Mouse (Mus musculus): ENCODE measurements around the gene Nemp2. TPM values are rescaled to one million over a fixed set of nuclear protein-coding genes. Genes with fewer than 3 reads are reported as not detected.

Nemp2 gene
- total and polyA plus RNA-seq, 3 experiments = 2.8 to 4.6 TPM; not detected in 1

GRCm38 (mm10) chr1:52648153-52649027, 17.9 kb downstream of the Nemp2 start:
- H3K4me1 ChIP-seq (ENCODE audit: control insufficient read depth in 1 of 2, insufficient read depth in 2 of 2, low read length in 2 of 2) = peaks cover 3 to 5% of the 10 kb centered on the region in 2 experiments; a peak in 3 of 4 replicates
- H3K79me2 ChIP-seq (ENCODE audit: control insufficient read depth, insufficient read depth, low read length, poor library complexity) = no peaks in the 10 kb centered on the region
- H3K4me3 ChIP-seq (ENCODE audit: control insufficient read depth in 1 of 2, insufficient read depth in 1 of 2, low read depth in 2 of 2, low read length in 2 of 2) = no peak overlapping the region
- no peaks in the 10 kb centered on the region for H3K27me3 ChIP-seq (ENCODE audit: control insufficient read depth in 1 of 2, insufficient read depth in 2 of 2, low read length in 2 of 2)
- no peaks in the 10 kb centered on the region for H3K9me3 ChIP-seq (replicated peaks; ENCODE audit: insufficient read depth, low read length)
- no peak overlapping the region for H3K27ac ChIP-seq (ENCODE audit: control insufficient read depth, low read depth, low read length)
- peaks cover 0 to 8% of the 10 kb centered on the region in 2 experiments; a peak in 3 of 4 replicates for H3K36me3 ChIP-seq (ENCODE audit: control insufficient read depth in 1 of 2, insufficient read depth in 2 of 2, low read length in 2 of 2)
- no peak overlapping the region for H3K9ac ChIP-seq (ENCODE audit: control insufficient read depth, low read depth, low read length, poor library complexity, severe bottlenecking)
- TF ChIP-seq ZC3H11A (IDR thresholded peaks at IDR 0.05; ENCODE audit: low read depth, low read length) = peak; percentile 77
- peak; percentile 77 for TF ChIP-seq ZNF384 (IDR thresholded peaks at IDR 0.05; ENCODE audit: low read depth, low read length)
- TF ChIP-seq SMC3 (IDR thresholded peaks at IDR 0.05; ENCODE audit: low read depth, low read length) = peak; percentile 86
- TF ChIP-seq ZKSCAN1 (IDR thresholded peaks at IDR 0.05; ENCODE audit: low read depth, low read length) = no peak
- TF ChIP-seq GABPA (IDR thresholded peaks at IDR 0.05; ENCODE audit: low read depth, low read length) = no peak
- peak; percentile 40 to 84 (median 59) for TF ChIP-seq CTCF (IDR thresholded peaks at IDR 0.05 in 2 of 3, conservative IDR thresholded peaks at IDR 0.05 in 1 of 3; ENCODE audit: control insufficient read depth in 1 of 3, insufficient read depth in 1 of 3, low read depth in 2 of 3, low read length in 3 of 3, poor library complexity in 1 of 3, severe bottlenecking in 1 of 3)
- TF ChIP-seq BHLHE40 (IDR thresholded peaks at IDR 0.05; ENCODE audit: borderline replicate concordance, low read depth, low read length) = 0 out of 2 replicates have a peak, but pooled peaks have one; percentile 8
- 0 out of 2 replicates have a peak, but pooled peaks have one; percentile 20 for TF ChIP-seq SIN3A (IDR thresholded peaks at IDR 0.05; ENCODE audit: low read length)
- TF ChIP-seq RAD21 (IDR thresholded peaks at IDR 0.05; ENCODE audit: low read depth, low read length) = peak; percentile 90
- DNase-seq (ENCODE audit: low read depth, low spot score) = peak; percentile 79

- TF ChIP-seq RAD21 (IDR thresholded peaks at IDR 0.05; ENCODE audit: low read depth, low read length) (no peak), POLR2AphosphoS2 (IDR thresholded peaks at IDR 0.05; ENCODE audit: low read length) (no peak), JUND (IDR thresholded peaks at IDR 0.05; ENCODE audit: low read depth, low read length) (no peak), CHD2 (IDR thresholded peaks at IDR 0.05; ENCODE audit: low read length) (no peak), ELF1 (IDR thresholded peaks at IDR 0.05; ENCODE audit: low read depth, low read length) (no peak), GABPA (IDR thresholded peaks at IDR 0.05; ENCODE audit: low read depth, low read length) (no peak), MAZ (IDR thresholded peaks at IDR 0.05; ENCODE audit: low read depth, low read length) (no peak), TAL1 (IDR thresholded peaks at IDR 0.05; ENCODE audit: low read length) (no peak), MAX (IDR thresholded peaks at IDR 0.05; ENCODE audit: low read length) (no peak), USF2 (IDR thresholded peaks at IDR 0.05; ENCODE audit: borderline replicate concordance in 1 of 2, insufficient read depth in 1 of 2, low read depth in 1 of 2, low read length in 2 of 2) (no peak)
- no peaks in the 10 kb centered on the region for H3K27me3 ChIP-seq (ENCODE audit: control insufficient read depth in 1 of 2, insufficient read depth in 2 of 2, low read length in 2 of 2)
- no peak overlapping the region for H3K9ac ChIP-seq (ENCODE audit: control insufficient read depth, low read depth, low read length, poor library complexity, severe bottlenecking)
- peaks cover 3 to 5% of the 10 kb centered on the region in 2 experiments; a peak in 3 of 4 replicates for H3K4me1 ChIP-seq (ENCODE audit: control insufficient read depth in 1 of 2, insufficient read depth in 2 of 2, low read length in 2 of 2)
- H3K4me3 ChIP-seq (ENCODE audit: control insufficient read depth in 1 of 2, insufficient read depth in 1 of 2, low read depth in 2 of 2, low read length in 2 of 2) = no peak overlapping the region
- no peak overlapping the region for H3K27ac ChIP-seq (ENCODE audit: control insufficient read depth, low read depth, low read length)
- H3K36me3 ChIP-seq (ENCODE audit: control insufficient read depth in 1 of 2, insufficient read depth in 2 of 2, low read length in 2 of 2) = peaks cover 0 to 15% of the 10 kb centered on the region in 2 experiments; a peak in 3 of 4 replicates
- no peaks in the 10 kb centered on the region for H3K9me3 ChIP-seq (replicated peaks; ENCODE audit: insufficient read depth, low read length)
- no peaks in the 10 kb centered on the region for H3K79me2 ChIP-seq (ENCODE audit: control insufficient read depth, insufficient read depth, low read length, poor library complexity)
- no peak for DNase-seq (ENCODE audit: low read depth, low spot score)
Observed at GRCm38 (mm10) chr1:52650066-52650465, 19.6 kb downstream of the Nemp2 start.

Data from MEL (cell line).